Mouse (Mus musculus) lung, adult 2 months (tissue): ENCODE results near the gene Ildr1.

Source experiments
- CTCF ChIP-seq: fragments of 200-500 bp; IDR thresholded peaks from 2 replicates; pipeline ENCODE4 v1.5.1; 2011; ENCODE audit warnings: mild to moderate bottlenecking, low read length, control low read depth; ENCODE audit not compliant: insufficient read depth
- POLR2A ChIP-seq: fragments of 200-500 bp; IDR thresholded peaks from 2 replicates; pipeline ENCODE4 v1.6.1; 2011; ENCODE audit warnings: low read depth, mild to moderate bottlenecking, control low read depth, low read length, borderline replicate concordance; ENCODE audit errors: extremely low read depth

GRCm38 (mm10) chr16:36674457-36675204 is 19.1 kb upstream of the Ildr1 start:
- no peak for TF ChIP-seq POLR2A
- no peak for TF ChIP-seq CTCF
